Mouse (Mus musculus) forebrain, embryonic 10.5 days (tissue): Measurements from ENCODE around the gene Lrrc32. TPM values are rescaled to one million over a fixed set of nuclear protein-coding genes. Genes with fewer than 3 reads are reported as not detected.
A peak's percentile ranks its signal among the peaks of the same experiment; 100 is the strongest.

Experiments
- DNase-seq: peaks from one replicate; pipeline ENCODE4 v3.0.0-alpha.2; 2017; ENCODE audit warnings: low spot score; ENCODE audit errors: extremely low spot score
- H3K27ac ChIP-seq: fragments of 300-500 bp; sonication (generic); 2 replicates; pipeline ENCODE4 v1.5.1; 2016; ENCODE audit warnings: mild to moderate bottlenecking
- H3K27me3 ChIP-seq: fragments of 300-500 bp; sonication (generic); 2 replicates; pipeline ENCODE4 v1.6.1; 2016; ENCODE audit warnings: mild to moderate bottlenecking; ENCODE audit not compliant: poor library complexity, severe bottlenecking
- H3K36me3 ChIP-seq: fragments of 300-500 bp; sonication (generic); replicated peaks from 2 replicates; pipeline ENCODE4 v1.6.1; 2016; ENCODE audit warnings: mild to moderate bottlenecking, moderate library complexity
- H3K4me1 ChIP-seq: fragments of 300-500 bp; sonication (generic); 2 replicates; pipeline ENCODE4 v1.6.1; 2016
- H3K4me3 ChIP-seq: fragments of 300-500 bp; sonication (generic); 2 replicates; pipeline ENCODE4 v1.5.1; 2016; ENCODE audit warnings: mild to moderate bottlenecking, moderate library complexity
- H3K9me3 ChIP-seq: fragments of 300-500 bp; sonication (generic); 2 replicates; pipeline ENCODE4 v1.6.1; 2016; ENCODE audit warnings: mild to moderate bottlenecking, moderate library complexity
- WGBS: fragments of 180-500 bp; shearing (Covaris S2); methylation state at CpG from one replicate; pipeline ENCODE4 v1.1.7; 2016; 5-methylcytosine and 5-hydroxymethylcytosine counted together
- polyA plus RNA-seq: library from polyadenylated mRNA; unstranded; fragments of >200 nt; fragmentation: Nextera tagmentation; extraction: Ambion mirVana; gene quantifications from 2 replicates; pipeline ENCODE4 v1.2.1, GENCODE M21; 2016

Gene Lrrc32
- polyA plus RNA-seq, 1 experiment from 2014 or later: 4.7 TPM

DNA sequence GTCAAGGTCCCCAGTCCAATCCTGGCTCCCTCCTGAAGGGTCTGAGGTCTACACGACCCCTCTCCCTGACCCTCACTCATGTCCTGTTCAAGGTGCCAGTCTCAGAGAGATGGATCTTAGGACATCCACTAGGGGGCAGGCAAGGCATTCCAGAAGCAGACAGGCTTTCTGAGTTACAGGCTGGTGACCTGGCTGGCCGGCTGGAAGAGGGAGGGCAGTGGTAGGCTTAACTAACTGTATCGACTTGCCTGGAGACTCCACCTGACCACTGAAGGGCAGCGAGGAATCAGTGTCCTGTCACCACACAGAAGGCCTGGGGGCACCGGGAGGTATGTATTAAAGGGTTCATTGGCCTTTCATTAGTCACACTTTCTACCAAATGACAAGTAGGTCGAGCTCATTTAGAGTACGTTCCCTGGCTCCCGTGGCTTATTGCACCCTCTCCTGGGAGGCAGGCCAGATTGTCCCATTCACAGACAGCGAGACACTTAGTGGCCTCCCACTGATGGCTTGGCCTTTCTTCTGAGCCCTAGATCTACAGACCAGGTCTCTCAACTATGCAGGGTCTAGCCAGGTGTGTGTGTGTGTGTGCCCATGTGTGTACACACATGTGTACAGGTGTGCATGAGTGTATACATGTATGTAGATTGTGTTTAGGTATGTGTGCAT, 7.9 kb upstream of the Lrrc32 start:
- Histone ChIP-seq H3K9me3 (no peaks in the 10 kb centered on the region), H3K4me3 (no peak overlapping the region), H3K27me3 (peaks cover 20% of the 10 kb centered on the region; the same call in 1 of the 2 replicates), H3K4me1 (peaks cover 15% of the 10 kb centered on the region), H3K27ac (no peak overlapping the region), H3K36me3 (no peaks in the 10 kb centered on the region)
- DNase-seq: peak; percentile 81
- WGBS: 24% methylated on average over 9 of the region's 9 CpGs

DNA sequence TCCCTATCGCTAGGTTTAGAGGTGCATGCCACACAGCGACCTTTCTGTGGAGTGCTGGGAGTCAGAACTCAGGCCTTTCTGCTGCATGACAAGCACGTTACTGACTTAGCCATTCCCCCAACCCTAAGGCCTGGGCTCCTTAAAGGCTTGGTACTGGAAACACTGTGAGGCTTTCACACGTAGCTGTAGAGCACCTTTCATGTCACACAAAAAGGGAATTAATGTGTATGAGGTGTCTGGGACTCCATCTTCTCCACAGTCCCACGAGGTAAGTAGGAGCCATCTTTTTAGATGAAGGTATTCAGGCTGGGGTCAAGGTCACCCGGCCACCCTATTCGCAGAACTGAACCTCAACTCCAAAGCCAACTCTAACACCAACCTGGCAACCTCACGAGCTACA, 7.2 kb upstream of the Lrrc32 start:
- H3K4me3 ChIP-seq: no peak overlapping the region
- H3K9me3 ChIP-seq: no peaks in the 10 kb centered on the region
- H3K27ac ChIP-seq: no peak overlapping the region
- H3K4me1 ChIP-seq: peaks cover 19% of the 10 kb centered on the region
- 81% methylated on average over 8 of the region's 8 CpGs for WGBS
- H3K36me3 ChIP-seq: no peaks in the 10 kb centered on the region
- DNase-seq: no peak
- peaks cover 20% of the 10 kb centered on the region; the same call in 1 of the 2 replicates for H3K27me3 ChIP-seq

GRCm38 (mm10) chr7:98482551-98483267, 6.4 kb upstream of the Lrrc32 start:
- Histone ChIP-seq H3K27me3 (peaks cover 28% of the 10 kb centered on the region), H3K36me3 (no peaks in the 10 kb centered on the region), H3K4me1 (peaks cover 20% of the 10 kb centered on the region), H3K9me3 (no peaks in the 10 kb centered on the region), H3K4me3 (no peak overlapping the region), H3K27ac (0 out of 2 replicates have a peak overlapping the region, but pooled peaks have one; percentile 13)
- WGBS: 63% methylated on average over 12 of the region's 12 CpGs
- DNase-seq: no peak

DNA sequence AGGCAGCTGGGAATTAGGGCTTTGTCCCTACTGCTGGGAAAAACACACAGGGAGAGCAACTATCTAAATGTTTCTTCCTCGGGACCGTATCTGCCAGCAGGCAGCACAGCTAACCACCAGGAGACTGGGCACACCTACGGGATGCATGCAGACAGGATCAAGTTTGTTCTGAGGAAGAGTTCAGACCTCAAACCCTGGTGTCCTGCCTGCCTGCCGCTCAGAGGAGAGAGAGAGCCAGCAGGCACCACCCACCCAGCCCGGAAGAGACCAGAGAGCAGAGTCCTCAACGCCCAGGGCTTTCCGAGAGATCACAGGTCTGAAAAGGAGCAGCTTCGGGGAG, 5.8 kb upstream of the Lrrc32 start:
- no peaks in the 10 kb centered on the region for H3K36me3 ChIP-seq
- no peak overlapping the region for H3K4me3 ChIP-seq
- H3K27me3 ChIP-seq: peaks cover 33% of the 10 kb centered on the region
- WGBS: 38% methylated on average over 8 of the region's 8 CpGs
- peaks cover 20% of the 10 kb centered on the region for H3K4me1 ChIP-seq
- no peaks in the 10 kb centered on the region for H3K9me3 ChIP-seq
- H3K27ac ChIP-seq: 0 out of 2 replicates have a peak overlapping the region, but pooled peaks have one; percentile 13
- DNase-seq: no peak

DNA sequence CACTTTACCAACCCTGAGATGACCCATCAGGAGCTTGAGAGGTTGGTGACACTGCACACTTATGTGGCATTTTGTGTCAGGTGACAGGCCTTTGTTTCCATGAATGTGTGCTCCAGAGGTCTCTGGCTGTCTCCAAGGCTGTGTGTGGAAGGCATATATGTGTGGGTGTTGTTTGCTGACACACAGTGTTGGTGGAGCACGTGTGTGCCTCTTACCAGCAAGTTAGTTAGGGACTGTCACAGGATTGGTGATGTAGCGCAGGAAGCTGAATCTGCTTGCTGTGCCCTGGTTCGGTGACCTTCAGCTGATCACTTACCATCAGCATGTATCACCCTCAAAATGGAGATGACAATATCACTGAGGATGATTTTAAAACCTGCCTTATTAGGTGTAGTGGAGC, 4.2 kb upstream of the Lrrc32 start:
- H3K27me3 ChIP-seq: peaks cover 42% of the 10 kb centered on the region
- peaks cover 30% of the 10 kb centered on the region for H3K4me1 ChIP-seq
- no peak overlapping the region for H3K27ac ChIP-seq
- H3K4me3 ChIP-seq: no peak overlapping the region
- no peaks in the 10 kb centered on the region for H3K9me3 ChIP-seq
- 93% methylated on average over 3 of the region's 3 CpGs for WGBS
- no peak for DNase-seq
- H3K36me3 ChIP-seq: no peaks in the 10 kb centered on the region

- Histone ChIP-seq H3K4me3 (no peak overlapping the region), H3K27me3 (peaks cover 44% of the 10 kb centered on the region), H3K36me3 (no peaks in the 10 kb centered on the region), H3K4me1 (peaks cover 34% of the 10 kb centered on the region), H3K9me3 (no peaks in the 10 kb centered on the region), H3K27ac (no peak overlapping the region)
- 88% methylated on average over 4 of the region's 4 CpGs for WGBS
- DNase-seq: no peak
Measured at GRCm38 (mm10) chr7:98485508-98485907, 3.6 kb upstream of the Lrrc32 start.

DNA sequence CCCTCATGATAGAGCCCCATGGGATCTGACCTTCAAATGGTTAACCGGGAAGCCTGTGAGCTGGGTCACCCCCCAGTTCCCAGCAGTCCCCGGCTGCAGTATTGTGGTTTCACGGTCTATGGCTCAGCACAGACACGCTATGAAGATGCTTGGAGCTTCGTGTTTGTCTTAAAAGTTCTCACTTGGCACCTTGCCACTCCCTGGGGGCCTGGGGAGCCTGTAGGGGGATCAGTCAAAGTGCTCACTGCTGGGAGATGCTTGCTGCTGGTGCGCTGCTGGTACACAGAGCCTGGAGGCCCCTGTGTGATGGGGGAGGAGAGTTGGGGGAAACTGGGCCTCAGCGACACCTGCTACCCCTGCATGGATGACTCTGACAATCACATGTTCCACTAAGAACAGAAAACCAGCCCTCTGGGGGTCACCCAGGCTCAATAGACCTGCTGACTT, 2.6 kb upstream of the Lrrc32 start:
- no peak overlapping the region for H3K4me3 ChIP-seq
- no peaks in the 10 kb centered on the region for H3K36me3 ChIP-seq
- no peak for DNase-seq
- no peaks in the 10 kb centered on the region for H3K9me3 ChIP-seq
- WGBS: 81% methylated on average over 7 of the region's 7 CpGs
- H3K27me3 ChIP-seq: peaks cover 54% of the 10 kb centered on the region
- H3K4me1 ChIP-seq: peaks cover 28% of the 10 kb centered on the region
- H3K27ac ChIP-seq: no peak overlapping the region

- Histone ChIP-seq H3K9me3 (no peaks in the 10 kb centered on the region), H3K4me1 (peaks cover 28% of the 10 kb centered on the region), H3K4me3 (no peak overlapping the region), H3K36me3 (no peaks in the 10 kb centered on the region), H3K27ac (no peak overlapping the region), H3K27me3 (peaks cover 56% of the 10 kb centered on the region)
- DNase-seq: no peak
- WGBS: 88% methylated on average over 11 of the region's 11 CpGs
Measured at GRCm38 (mm10) chr7:98487202-98487980, 1.7 kb upstream of the Lrrc32 start.

DNA sequence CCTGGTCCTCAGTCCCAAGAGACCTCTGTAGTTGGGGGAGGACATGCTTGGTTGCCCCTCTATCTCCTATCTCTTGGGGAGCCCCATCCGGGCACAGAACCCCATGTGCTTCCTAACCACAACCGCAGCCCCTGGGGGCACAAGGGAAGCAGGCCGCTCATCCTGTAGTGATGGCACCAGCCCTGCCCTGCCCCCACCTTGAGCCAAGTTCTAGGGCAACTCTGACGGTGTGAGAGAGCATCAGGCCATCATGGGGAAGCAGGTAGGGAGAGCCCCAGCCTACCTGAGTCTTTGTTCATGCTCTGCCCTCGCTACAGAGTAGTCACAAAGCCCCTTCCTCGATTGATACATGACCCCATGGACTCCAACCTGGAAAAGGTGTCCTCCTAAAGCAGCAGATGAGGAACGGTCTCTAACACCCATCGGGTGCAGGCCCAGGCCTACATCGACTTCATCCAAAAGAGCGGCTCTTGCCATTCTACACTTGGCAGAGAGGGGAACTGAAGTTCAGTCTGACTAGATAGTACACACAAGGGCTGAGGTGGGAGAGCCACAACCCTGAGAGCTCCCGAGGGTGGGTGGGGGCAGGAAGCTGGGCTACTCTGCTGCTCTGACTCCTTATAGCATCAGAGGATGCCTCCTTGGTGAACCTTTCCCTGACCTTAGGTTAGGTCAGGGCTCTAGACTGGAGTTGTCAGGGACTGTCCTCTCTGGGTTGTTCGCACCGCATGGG, 519 bp upstream of the Lrrc32 start:
- 0 out of 2 replicates have a peak overlapping the region, but pooled peaks have one; percentile 56 for H3K4me3 ChIP-seq
- 87% methylated on average over 13 of the region's 13 CpGs for WGBS
- H3K9me3 ChIP-seq: no peaks in the 10 kb centered on the region
- no peak overlapping the region for H3K27ac ChIP-seq
- H3K27me3 ChIP-seq: peaks cover 55% of the 10 kb centered on the region
- H3K4me1 ChIP-seq: peaks cover 24% of the 10 kb centered on the region
- H3K36me3 ChIP-seq: no peaks in the 10 kb centered on the region
- DNase-seq: no peak

- WGBS: under 1% methylated on average over 50 of the region's 50 CpGs
- DNase-seq: peak; percentile 78
- H3K27me3 ChIP-seq: peaks cover 55% of the 10 kb centered on the region
- H3K4me3 ChIP-seq: peak overlapping the region; percentile 56
- H3K4me1 ChIP-seq: peaks cover 34% of the 10 kb centered on the region
- no peaks in the 10 kb centered on the region for H3K36me3 ChIP-seq
- no peaks in the 10 kb centered on the region for H3K9me3 ChIP-seq
- peak overlapping the region; percentile 80 for H3K27ac ChIP-seq
Measured at GRCm38 (mm10) chr7:98489623-98490084, 571 bp downstream of the Lrrc32 start.

GRCm38 (mm10) chr7:98490328-98490727, 1.2 kb downstream of the Lrrc32 start:
- 76% methylated on average over 4 of the region's 4 CpGs for WGBS
- Histone ChIP-seq H3K4me1 (peaks cover 40% of the 10 kb centered on the region), H3K27me3 (peaks cover 55% of the 10 kb centered on the region), H3K4me3 (peak overlapping the region; percentile 56), H3K27ac (peak overlapping the region; percentile 80; the same call in 1 of the 2 replicates), H3K36me3 (no peaks in the 10 kb centered on the region), H3K9me3 (no peaks in the 10 kb centered on the region)
- no peak for DNase-seq

DNA sequence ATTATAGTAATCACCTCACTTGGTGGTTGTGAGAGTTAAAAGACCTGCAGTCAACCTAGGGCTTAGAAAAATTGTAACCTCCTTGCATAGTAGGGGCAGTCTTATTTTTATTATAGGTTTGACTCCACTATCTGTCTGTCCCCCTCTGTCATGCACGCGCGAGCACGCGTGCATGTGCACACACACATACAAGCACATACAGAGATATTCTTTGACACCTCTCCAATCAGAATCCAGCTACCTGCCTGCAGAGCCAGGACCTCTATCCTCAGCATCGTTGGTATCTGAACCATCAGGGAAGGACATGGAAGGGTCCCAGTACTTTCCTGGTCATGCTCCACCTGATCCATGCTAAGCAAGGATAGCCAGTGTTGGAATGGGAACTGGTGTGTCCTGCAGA, 1.8 kb downstream of the Lrrc32 start:
- Histone ChIP-seq H3K9me3 (no peaks in the 10 kb centered on the region), H3K27me3 (peaks cover 55% of the 10 kb centered on the region), H3K27ac (no peak overlapping the region), H3K4me1 (peaks cover 40% of the 10 kb centered on the region), H3K36me3 (no peaks in the 10 kb centered on the region), H3K4me3 (peak overlapping the region; percentile 56; the same call in 1 of the 2 replicates)
- no peak for DNase-seq
- 91% methylated on average over 6 of the region's 6 CpGs for WGBS
